Mouse (Mus musculus) hindbrain, embryonic 15.5 days (tissue): ENCODE results near the gene Arhgap6. TPM values are rescaled to one million over a fixed set of nuclear protein-coding genes. Genes with fewer than 3 reads are reported as not detected.

Experiments used
- ATAC-seq: fragments of 200-750 bp; cut with Nextera tagmentation; 2 replicates; pipeline ENCODE4 v1.8.0; 2017; ENCODE audit warnings: low read depth, moderate number of reproducible peaks, moderate TSS enrichment; ENCODE audit not compliant: low FRiP score
- H3K27ac ChIP-seq: fragments of 300-500 bp; sonication (generic); replicated peaks from 2 replicates; pipeline ENCODE4 v1.5.1; 2015; ENCODE audit warnings: mild to moderate bottlenecking, inconsistent platforms
- H3K27me3 ChIP-seq: fragments of 300-500 bp; sonication (generic); 2 replicates; pipeline ENCODE4 v1.6.1; 2015; ENCODE audit warnings: control low read depth, inconsistent platforms
- H3K36me3 ChIP-seq: fragments of 300-500 bp; sonication (generic); 2 replicates; pipeline ENCODE4 v1.6.1; 2015; ENCODE audit warnings: control low read depth, inconsistent platforms
- H3K4me1 ChIP-seq: fragments of 300-500 bp; sonication (generic); replicated peaks from 2 replicates; pipeline ENCODE4 v1.6.1; 2015; ENCODE audit warnings: control low read depth, inconsistent platforms
- H3K4me2 ChIP-seq: fragments of 300-500 bp; sonication (generic); 2 replicates; pipeline ENCODE4 v1.6.1; 2015; ENCODE audit warnings: moderate library complexity, mild to moderate bottlenecking, inconsistent platforms
- H3K4me3 ChIP-seq: fragments of 300-500 bp; sonication (generic); 2 replicates; pipeline ENCODE4 v1.5.1; 2015; ENCODE audit warnings: mild to moderate bottlenecking, inconsistent platforms
- H3K9ac ChIP-seq: fragments of 300-500 bp; sonication (generic); 2 replicates; pipeline ENCODE4 v1.6.1; 2015; ENCODE audit warnings: inconsistent platforms
- H3K9me3 ChIP-seq: fragments of 300-500 bp; sonication (generic); 2 replicates; pipeline ENCODE4 v1.6.1; 2016; ENCODE audit warnings: control low read depth, inconsistent platforms
- WGBS: fragments of 180-500 bp; shearing (Covaris S2); methylation state at CpG from one replicate; pipeline ENCODE4 v1.1.7; 2015; 5-methylcytosine and 5-hydroxymethylcytosine counted together
- polyA plus RNA-seq: library from polyadenylated mRNA; unstranded; fragments of >200 nt; fragmentation: Nextera tagmentation; extraction: Ambion mirVana; gene quantifications from 2 replicates; pipeline ENCODE4 v1.2.1, GENCODE M21; 2015

Arhgap6 gene
- polyA plus RNA-seq, 1 experiment from 2014 or later = 1.2 TPM

- H3K27ac ChIP-seq = no peak overlapping the region
- no peaks in the 10 kb centered on the region for H3K4me1 ChIP-seq
- no peak overlapping the region for H3K4me3 ChIP-seq
- H3K9ac ChIP-seq = no peak overlapping the region
- ATAC-seq = no peak
- H3K9me3 ChIP-seq = no peaks in the 10 kb centered on the region
- 87% methylated on average over 3 of the region's 3 CpGs for WGBS
- H3K36me3 ChIP-seq = no peaks in the 10 kb centered on the region
- no peaks in the 10 kb centered on the region for H3K27me3 ChIP-seq
- H3K4me2 ChIP-seq = no peak overlapping the region
Observed at GRCm38 (mm10) chrX:168904086-168904485, 109.2 kb downstream of the Arhgap6 start.

- 48% methylated on average over 2 of the region's 2 CpGs for WGBS
- H3K9ac ChIP-seq = no peak overlapping the region
- ATAC-seq = no peak
Observed at GRCm38 (mm10) chrX:168907586-168907985, 112.7 kb downstream of the Arhgap6 start.

DNA sequence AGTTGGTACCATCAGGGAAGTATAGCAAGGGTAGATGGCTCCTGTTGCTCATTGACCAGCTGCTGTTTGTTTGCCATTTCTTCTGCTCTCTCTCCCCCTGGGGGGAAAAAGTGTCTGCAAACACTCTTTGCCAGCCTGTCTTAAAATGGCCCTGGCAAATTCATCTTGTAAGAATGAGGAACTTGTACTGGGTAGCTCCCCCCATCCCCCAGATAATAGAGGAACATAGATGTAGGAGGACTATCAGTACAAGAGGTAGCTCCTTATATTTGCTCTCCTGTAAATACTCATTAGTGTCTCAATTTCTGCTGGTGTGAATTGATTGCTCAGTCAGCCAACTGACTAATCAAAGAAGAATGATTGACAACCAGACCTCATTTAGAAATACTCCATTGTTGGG is 118.6 kb downstream of the Arhgap6 start:
- H3K9ac ChIP-seq = no peak overlapping the region
- ATAC-seq = no peak
- H3K9me3 ChIP-seq = no peaks in the 10 kb centered on the region
- H3K4me3 ChIP-seq = no peak overlapping the region
- no peaks in the 10 kb centered on the region for H3K4me1 ChIP-seq
- H3K27me3 ChIP-seq = 0 out of 2 replicates have a peak, but pooled peaks cover 5% of the 10 kb centered on the region
- H3K4me2 ChIP-seq = no peak overlapping the region
- no peak overlapping the region for H3K27ac ChIP-seq
- no peaks in the 10 kb centered on the region for H3K36me3 ChIP-seq

More at GRCm38 (mm10) chrX:168907586-168907985, 112.7 kb downstream of the Arhgap6 start:
- H3K27me3 ChIP-seq = 0 out of 2 replicates have a peak, but pooled peaks cover 3% of the 10 kb centered on the region
- H3K27ac ChIP-seq = no peak overlapping the region
- H3K36me3 ChIP-seq = no peaks in the 10 kb centered on the region
- H3K4me2 ChIP-seq = no peak overlapping the region
- no peaks in the 10 kb centered on the region for H3K9me3 ChIP-seq
- H3K4me3 ChIP-seq = no peak overlapping the region
- no peaks in the 10 kb centered on the region for H3K4me1 ChIP-seq

DNA sequence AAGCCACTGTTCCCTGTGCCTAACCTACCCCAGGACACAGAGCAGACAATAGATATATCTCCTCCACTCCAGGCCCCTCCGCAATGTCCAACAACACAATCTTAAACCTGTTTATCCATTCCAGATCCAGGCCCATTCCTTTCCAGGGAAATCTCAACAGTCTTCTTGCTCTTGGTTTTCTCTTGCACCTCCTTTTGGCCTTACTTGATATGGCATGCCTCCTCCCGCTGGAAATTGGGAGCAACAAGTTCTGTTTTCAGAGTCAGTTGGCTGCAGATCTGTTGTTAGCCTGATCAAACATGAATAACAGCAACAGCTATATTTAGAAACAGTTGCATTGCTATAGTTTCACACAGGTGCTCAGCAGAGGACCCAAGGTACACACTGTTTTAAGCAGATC is 126.0 kb downstream of the Arhgap6 start:
- Histone ChIP-seq H3K27ac (no peak overlapping the region), H3K9ac (no peak overlapping the region), H3K4me3 (no peak overlapping the region), H3K27me3 (no peaks in the 10 kb centered on the region), H3K9me3 (no peaks in the 10 kb centered on the region), H3K36me3 (no peaks in the 10 kb centered on the region), H3K4me2 (no peak overlapping the region), H3K4me1 (no peaks in the 10 kb centered on the region)
- no peak for ATAC-seq
- 84% methylated on average over 2 of the region's 2 CpGs for WGBS

DNA sequence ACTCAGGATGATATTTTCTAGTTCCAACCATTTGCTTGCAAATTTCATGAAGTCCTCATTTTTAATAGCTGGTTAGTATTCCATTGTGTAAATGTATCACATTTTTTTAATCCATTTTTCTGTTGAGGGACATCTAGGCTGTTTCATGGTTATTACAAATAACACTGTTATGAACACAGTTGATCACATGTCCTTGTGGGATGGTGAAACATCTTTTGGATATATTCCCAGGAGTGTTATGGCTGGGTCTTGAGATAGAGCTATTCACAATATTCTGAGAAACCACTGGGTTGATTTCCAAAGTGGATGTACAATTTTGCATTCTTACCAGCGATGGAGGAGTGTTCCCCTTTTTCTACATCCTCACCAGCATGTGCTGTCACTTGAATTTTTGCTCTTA is 137.5 kb downstream of the Arhgap6 start:
- no peak for ATAC-seq
- H3K4me2 ChIP-seq = no peak overlapping the region
- H3K27ac ChIP-seq = no peak overlapping the region
- no peaks in the 10 kb centered on the region for H3K9me3 ChIP-seq
- no peaks in the 10 kb centered on the region for H3K36me3 ChIP-seq
- H3K4me3 ChIP-seq = no peak overlapping the region
- H3K9ac ChIP-seq = no peak overlapping the region
- H3K4me1 ChIP-seq = no peaks in the 10 kb centered on the region
- 0 out of 2 replicates have a peak, but pooled peaks cover 7% of the 10 kb centered on the region for H3K27me3 ChIP-seq
- 83% methylated on average over 1 of the region's 1 CpGs for WGBS

DNA sequence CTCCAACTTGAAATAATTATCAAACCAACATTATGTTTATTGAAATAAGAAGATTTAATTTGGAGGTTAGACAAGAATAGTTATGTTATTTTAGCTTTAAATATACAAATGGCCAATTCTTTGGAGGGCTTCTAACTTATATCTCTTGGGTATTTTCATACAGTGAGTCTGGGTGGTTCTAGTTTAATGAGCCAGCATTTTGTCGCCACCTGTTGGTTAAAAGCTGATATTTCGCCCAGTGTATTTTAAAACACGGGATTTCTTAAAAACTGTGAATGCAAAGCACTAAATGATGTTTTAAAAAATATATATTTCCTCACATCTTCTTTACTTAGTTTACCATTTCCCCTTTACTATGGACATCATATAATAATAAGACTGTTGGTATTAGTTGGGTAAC is 140.5 kb downstream of the Arhgap6 start:
- Histone ChIP-seq H3K4me2 (no peak overlapping the region), H3K27me3 (0 out of 2 replicates have a peak, but pooled peaks cover 7% of the 10 kb centered on the region), H3K9me3 (no peaks in the 10 kb centered on the region), H3K4me1 (no peaks in the 10 kb centered on the region), H3K27ac (no peak overlapping the region), H3K36me3 (no peaks in the 10 kb centered on the region), H3K4me3 (no peak overlapping the region), H3K9ac (no peak overlapping the region)
- WGBS = 8% methylated on average over 3 of the region's 3 CpGs
- ATAC-seq = no peak

DNA sequence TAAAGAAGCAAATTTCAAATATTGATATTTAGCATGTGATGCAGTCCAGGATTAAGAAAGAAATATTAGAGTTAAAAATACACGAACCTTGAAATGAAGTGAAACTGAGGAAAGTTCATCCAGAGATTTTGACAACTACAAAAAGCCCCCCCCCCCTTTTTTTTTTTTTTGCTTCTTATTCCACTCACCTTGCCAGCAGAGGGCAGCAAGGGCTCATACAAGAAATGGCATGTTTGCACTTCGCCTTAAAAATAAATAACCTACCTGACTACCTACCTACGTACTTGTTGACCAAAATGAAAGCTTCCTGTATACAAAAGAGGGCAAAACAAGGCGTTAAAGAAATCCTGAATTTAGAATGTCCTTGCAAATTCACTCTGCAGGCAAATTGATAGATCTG is 143.0 kb downstream of the Arhgap6 start:
- H3K4me1 ChIP-seq = no peaks in the 10 kb centered on the region
- 0 out of 2 replicates have a peak, but pooled peaks cover 9% of the 10 kb centered on the region for H3K27me3 ChIP-seq
- no peak for ATAC-seq
- H3K4me3 ChIP-seq = no peak overlapping the region
- H3K9ac ChIP-seq = no peak overlapping the region
- 50% methylated on average over 4 of the region's 4 CpGs for WGBS
- H3K4me2 ChIP-seq = no peak overlapping the region
- no peak overlapping the region for H3K27ac ChIP-seq
- H3K36me3 ChIP-seq = no peaks in the 10 kb centered on the region
- H3K9me3 ChIP-seq = no peaks in the 10 kb centered on the region

DNA sequence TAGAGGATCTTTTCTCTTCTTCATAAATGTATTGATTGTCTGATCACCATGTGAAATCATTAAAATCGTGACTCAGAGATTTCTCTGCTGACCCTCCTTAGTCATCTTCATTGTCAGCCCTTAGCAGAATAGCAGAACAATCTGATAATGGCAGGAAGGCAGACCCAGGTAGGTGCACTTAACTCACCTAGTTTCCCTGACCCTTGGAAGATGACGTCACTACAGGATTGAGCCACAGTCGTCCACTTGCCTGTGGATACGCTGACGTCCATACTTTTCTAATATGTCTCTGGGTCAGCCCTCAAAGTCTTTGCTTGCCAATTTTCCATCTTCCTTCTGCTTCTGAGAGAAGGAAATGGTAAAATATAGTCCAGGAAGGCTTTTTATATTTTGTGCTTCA is 146.8 kb downstream of the Arhgap6 start:
- no peaks in the 10 kb centered on the region for H3K4me1 ChIP-seq
- no peak overlapping the region for H3K27ac ChIP-seq
- no peak overlapping the region for H3K9ac ChIP-seq
- 0 out of 2 replicates have a peak, but pooled peaks cover 7% of the 10 kb centered on the region for H3K27me3 ChIP-seq
- no peak for ATAC-seq
- no peaks in the 10 kb centered on the region for H3K36me3 ChIP-seq
- H3K9me3 ChIP-seq = no peaks in the 10 kb centered on the region
- no peak overlapping the region for H3K4me3 ChIP-seq
- no peak overlapping the region for H3K4me2 ChIP-seq
- WGBS = 75% methylated on average over 5 of the region's 5 CpGs

DNA sequence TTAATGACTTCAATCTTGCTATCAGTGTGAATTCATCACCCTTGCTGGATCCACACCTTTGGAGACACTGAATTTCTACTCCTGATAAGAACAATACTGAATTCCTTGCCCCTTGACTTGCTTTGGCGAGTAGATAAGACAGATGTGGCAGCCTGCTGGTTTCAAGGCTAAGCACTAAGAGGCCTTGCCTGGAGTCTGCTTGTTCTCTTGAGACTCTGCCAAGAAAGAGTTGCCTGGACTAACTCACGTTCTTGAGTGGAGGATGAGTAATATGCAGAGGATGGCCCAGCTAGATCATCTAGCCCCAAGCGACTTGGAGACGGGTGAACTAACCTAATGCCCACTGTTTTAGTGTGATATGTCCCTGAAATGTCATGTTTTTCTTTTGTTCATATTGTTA is 148.3 kb downstream of the Arhgap6 start:
- H3K4me1 ChIP-seq = no peaks in the 10 kb centered on the region
- no peaks in the 10 kb centered on the region for H3K9me3 ChIP-seq
- no peak overlapping the region for H3K4me3 ChIP-seq
- WGBS = 77% methylated on average over 4 of the region's 4 CpGs
- no peak overlapping the region for H3K4me2 ChIP-seq
- H3K27me3 ChIP-seq = 0 out of 2 replicates have a peak, but pooled peaks cover 8% of the 10 kb centered on the region
- no peak for ATAC-seq
- H3K9ac ChIP-seq = no peak overlapping the region
- H3K27ac ChIP-seq = no peak overlapping the region
- no peaks in the 10 kb centered on the region for H3K36me3 ChIP-seq

GRCm38 (mm10) chrX:168975444-168975843 is 180.5 kb downstream of the Arhgap6 start:
- ATAC-seq = no peak
- Histone ChIP-seq H3K4me1 (no peaks in the 10 kb centered on the region), H3K9ac (no peak overlapping the region), H3K4me3 (no peak overlapping the region), H3K27ac (no peak overlapping the region), H3K4me2 (no peak overlapping the region), H3K36me3 (no peaks in the 10 kb centered on the region), H3K9me3 (no peaks in the 10 kb centered on the region), H3K27me3 (peaks cover 8% of the 10 kb centered on the region; the same call in 1 of the 2 replicates)
- 56% methylated on average over 1 of the region's 1 CpGs for WGBS

- Histone ChIP-seq H3K9ac (no peak overlapping the region), H3K27me3 (peaks cover 10% of the 10 kb centered on the region; the same call in 1 of the 2 replicates), H3K4me1 (no peaks in the 10 kb centered on the region), H3K4me3 (no peak overlapping the region), H3K36me3 (no peaks in the 10 kb centered on the region), H3K4me2 (no peak overlapping the region), H3K27ac (no peak overlapping the region), H3K9me3 (no peaks in the 10 kb centered on the region)
- no peak for ATAC-seq
- WGBS = 61% methylated on average over 3 of the region's 3 CpGs
Observed at GRCm38 (mm10) chrX:168977776-168978175, 182.9 kb downstream of the Arhgap6 start.

DNA sequence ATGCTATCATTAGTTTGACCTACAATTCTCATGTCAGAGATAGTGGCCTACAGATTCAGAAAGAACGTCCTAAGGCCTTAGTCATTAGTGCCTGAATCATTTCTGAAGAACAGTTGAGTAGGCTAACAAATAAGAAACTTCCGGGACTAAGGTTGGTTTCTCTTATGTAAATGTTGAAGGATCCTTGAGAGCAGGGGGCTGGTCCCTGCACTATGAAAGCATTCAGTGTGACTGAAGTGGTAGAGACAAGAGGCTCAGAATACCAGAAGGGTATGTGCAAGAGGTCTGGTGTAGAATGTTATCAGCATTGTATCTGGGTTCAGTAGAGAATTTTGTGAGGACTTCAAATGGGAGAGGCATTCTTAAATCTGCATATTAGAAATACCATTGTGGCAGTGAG is 185.5 kb downstream of the Arhgap6 start:
- no peak for ATAC-seq
- H3K4me3 ChIP-seq = no peak overlapping the region
- H3K9ac ChIP-seq = no peak overlapping the region
- H3K27ac ChIP-seq = no peak overlapping the region
- H3K9me3 ChIP-seq = no peaks in the 10 kb centered on the region
- no peaks in the 10 kb centered on the region for H3K4me1 ChIP-seq
- H3K4me2 ChIP-seq = no peak overlapping the region
- WGBS = 81% methylated on average over 2 of the region's 2 CpGs
- H3K36me3 ChIP-seq = no peaks in the 10 kb centered on the region
- peaks cover 7% of the 10 kb centered on the region; the same call in 1 of the 2 replicates for H3K27me3 ChIP-seq

DNA sequence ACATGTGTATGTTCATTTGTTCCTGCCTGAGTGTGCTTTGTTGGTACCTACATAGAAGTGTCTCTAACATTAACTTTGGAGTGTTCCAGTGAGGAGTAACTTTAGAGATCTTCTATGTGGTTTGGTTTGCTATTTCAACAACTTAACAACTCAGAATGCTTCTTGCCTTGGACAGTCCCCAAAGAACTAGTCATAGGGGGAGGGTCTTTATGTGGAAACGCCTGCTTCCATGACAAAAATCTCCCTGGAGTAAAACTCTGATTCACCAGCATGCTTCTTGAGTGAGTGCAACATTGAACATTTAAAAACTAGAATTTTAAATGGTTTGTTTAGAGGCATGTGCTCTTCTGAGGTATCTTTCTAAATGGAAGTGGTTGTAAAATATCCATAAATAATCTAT is 212.2 kb downstream of the Arhgap6 start:
- Histone ChIP-seq H3K9me3 (no peaks in the 10 kb centered on the region), H3K4me3 (no peak overlapping the region), H3K36me3 (no peaks in the 10 kb centered on the region), H3K4me1 (no peaks in the 10 kb centered on the region), H3K27me3 (peaks cover 13% of the 10 kb centered on the region; the same call in 1 of the 2 replicates), H3K4me2 (no peak overlapping the region), H3K9ac (no peak overlapping the region), H3K27ac (no peak overlapping the region)
- no peak for ATAC-seq
- 61% methylated on average over 1 of the region's 1 CpGs for WGBS
